Mouse (Mus musculus): Measurements from ENCODE around the gene Kxd1. TPM values are rescaled to one million over a fixed set of nuclear protein-coding genes. Genes with fewer than 3 reads are reported as not detected.

Kxd1 gene
- polyA plus RNA-seq, 1 experiment from 2014 or later: 75.2 TPM

- ATAC-seq (replicated peaks; ENCODE audit: low FRiP score): no peak
- no peak overlapping the region for H3K4me2 ChIP-seq
- H3K9ac ChIP-seq (ENCODE audit: low read depth, low read length): no peak overlapping the region
- no peaks in the 10 kb centered on the region for H3K27me3 ChIP-seq (replicated peaks; ENCODE audit: control insufficient read depth, insufficient read depth, low read length)
- no peak for DNase-seq (ENCODE audit: low spot score)
- H3K27ac ChIP-seq (ENCODE audit: low read depth, low read length): no peak overlapping the region
- 95% methylated on average over 2 of the region's 2 CpGs for WGBS
- H3K4me1 ChIP-seq (replicated peaks; ENCODE audit: control insufficient read depth, insufficient read depth, low read length): no peaks in the 10 kb centered on the region; the same call in 1 of the 2 replicates
- H3K9me3 ChIP-seq (ENCODE audit: control insufficient read depth, low read length): no peaks in the 10 kb centered on the region
- H3K4me3 ChIP-seq (ENCODE audit: low read depth, low read length): no peak overlapping the region
- peaks cover 2% of the 10 kb centered on the region; the same call in 1 of the 2 replicates for H3K36me3 ChIP-seq (ENCODE audit: control insufficient read depth, insufficient read depth, low read length)
Observed at GRCm38 (mm10) chr8:70459636-70460035, 68.1 kb downstream of the Kxd1 start.

GRCm38 (mm10) chr8:70458462-70458861 is 69.3 kb downstream of the Kxd1 start:
- WGBS: 72% methylated on average over 3 of the region's 3 CpGs
- Histone ChIP-seq H3K4me1 (replicated peaks; ENCODE audit: control insufficient read depth, insufficient read depth, low read length) (no peaks in the 10 kb centered on the region; the same call in 1 of the 2 replicates), H3K9ac (ENCODE audit: low read depth, low read length) (no peak overlapping the region), H3K4me3 (ENCODE audit: low read depth, low read length) (no peak overlapping the region), H3K9me3 (ENCODE audit: control insufficient read depth, low read length) (no peaks in the 10 kb centered on the region), H3K27ac (ENCODE audit: low read depth, low read length) (no peak overlapping the region), H3K4me2 (no peak overlapping the region), H3K36me3 (ENCODE audit: control insufficient read depth, insufficient read depth, low read length) (peaks cover 2% of the 10 kb centered on the region; the same call in 1 of the 2 replicates), H3K27me3 (replicated peaks; ENCODE audit: control insufficient read depth, insufficient read depth, low read length) (0 out of 2 replicates have a peak, but pooled peaks cover 2% of the 10 kb centered on the region)
- DNase-seq (ENCODE audit: low spot score) (no peak), ATAC-seq (replicated peaks; ENCODE audit: low FRiP score) (no peak)

Other genes starting within 250 kb of the Kxd1 start
- gene Homer3, start 245.1 kb downstream of the Kxd1 start, polyA plus RNA-seq (2014; fragmentation: Nextera tagmentation; extraction: Ambion mirVana): 33.9 and 37.9 TPM in 2 replicates
- gene Ddx49, start 225.5 kb downstream of the Kxd1 start, polyA plus RNA-seq (2014; fragmentation: Nextera tagmentation; extraction: Ambion mirVana): 56.5 and 59.1 TPM in 2 replicates
- gene Cope, start 225.4 kb downstream of the Kxd1 start, polyA plus RNA-seq (2014; fragmentation: Nextera tagmentation; extraction: Ambion mirVana): 281 and 298 TPM in 2 replicates
- 1.1 and 1.2 TPM in 2 replicates for gene Cers1, start 212.2 kb downstream of the Kxd1 start, polyA plus RNA-seq (2014; fragmentation: Nextera tagmentation; extraction: Ambion mirVana)
- gene Gdf1, start 198.1 kb downstream of the Kxd1 start, polyA plus RNA-seq (2014; fragmentation: Nextera tagmentation; extraction: Ambion mirVana): 1.6 and 2.6 TPM in 2 replicates
- gene Upf1, start 174.7 kb downstream of the Kxd1 start, polyA plus RNA-seq (2014; fragmentation: Nextera tagmentation; extraction: Ambion mirVana): 21.1 and 23.7 TPM in 2 replicates
- 0.43 and 0.48 TPM in 2 replicates for gene Comp, start 154.4 kb downstream of the Kxd1 start, polyA plus RNA-seq (2014; fragmentation: Nextera tagmentation; extraction: Ambion mirVana)
- gene Crtc1, start 88.4 kb downstream of the Kxd1 start, polyA plus RNA-seq (2014; fragmentation: Nextera tagmentation; extraction: Ambion mirVana): 11.3 and 13.1 TPM in 2 replicates
- gene Klhl26, start 51.0 kb downstream of the Kxd1 start, polyA plus RNA-seq (2014; fragmentation: Nextera tagmentation; extraction: Ambion mirVana): 13.0 and 16.8 TPM in 2 replicates
- gene Tmem59l, start 40.6 kb downstream of the Kxd1 start, polyA plus RNA-seq (2014; fragmentation: Nextera tagmentation; extraction: Ambion mirVana): 0.87 and 1.1 TPM in 2 replicates
- 3.8 and 5.4 TPM in 2 replicates for gene Crlf1, start 34.8 kb downstream of the Kxd1 start, polyA plus RNA-seq (2014; fragmentation: Nextera tagmentation; extraction: Ambion mirVana)
- 113 and 120 TPM in 2 replicates for gene Rex1bd, start 21.2 kb downstream of the Kxd1 start, polyA plus RNA-seq (2014; fragmentation: Nextera tagmentation; extraction: Ambion mirVana)
- 1,024 and 1,077 TPM in 2 replicates for gene Uba52, start 17.2 kb downstream of the Kxd1 start, polyA plus RNA-seq (2014; fragmentation: Nextera tagmentation; extraction: Ambion mirVana)
- 261 and 285 TPM in 2 replicates for gene Fkbp8, start 232 bp downstream of the Kxd1 start, polyA plus RNA-seq (2014; fragmentation: Nextera tagmentation; extraction: Ambion mirVana)
- gene Ell, start 11.5 kb upstream of the Kxd1 start, polyA plus RNA-seq (2014; fragmentation: Nextera tagmentation; extraction: Ambion mirVana): 20.3 and 20.7 TPM in 2 replicates
- 177 and 188 TPM in 2 replicates for gene Isyna1, start 66.4 kb upstream of the Kxd1 start, polyA plus RNA-seq (2014; fragmentation: Nextera tagmentation; extraction: Ambion mirVana)
- gene Ssbp4, start 80.9 kb upstream of the Kxd1 start, polyA plus RNA-seq (2014; fragmentation: Nextera tagmentation; extraction: Ambion mirVana): 144 and 173 TPM in 2 replicates
- 4.5 and 5.3 TPM in 2 replicates for gene Lrrc25, start 88.2 kb upstream of the Kxd1 start, polyA plus RNA-seq (2014; fragmentation: Nextera tagmentation; extraction: Ambion mirVana)
- 4.2 and 4.9 TPM in 2 replicates for gene Gdf15, start 104.5 kb upstream of the Kxd1 start, polyA plus RNA-seq (2014; fragmentation: Nextera tagmentation; extraction: Ambion mirVana)
- 33.7 and 34.6 TPM in 2 replicates for gene Pgpep1, start 132.4 kb upstream of the Kxd1 start, polyA plus RNA-seq (2014; fragmentation: Nextera tagmentation; extraction: Ambion mirVana)
- 342 and 357 TPM in 2 replicates for gene Lsm4, start 145.3 kb upstream of the Kxd1 start, polyA plus RNA-seq (2014; fragmentation: Nextera tagmentation; extraction: Ambion mirVana)
- 43.0 and 47.2 TPM in 2 replicates for gene Jund, start 171.0 kb upstream of the Kxd1 start, polyA plus RNA-seq (2014; fragmentation: Nextera tagmentation; extraction: Ambion mirVana)
- gene Iqcn, start 175.5 kb upstream of the Kxd1 start, polyA plus RNA-seq (2014; fragmentation: Nextera tagmentation; extraction: Ambion mirVana): not detected in 2 replicates
- 0.15 TPM in 1 of 2 replicates, not detected in the other for gene Gm3336, start 190.6 kb upstream of the Kxd1 start, polyA plus RNA-seq (2014; fragmentation: Nextera tagmentation; extraction: Ambion mirVana)
- 0.83 and 1.3 TPM in 2 replicates for gene Pde4c, start 195.8 kb upstream of the Kxd1 start, polyA plus RNA-seq (2014; fragmentation: Nextera tagmentation; extraction: Ambion mirVana)
- gene Rab3a, start 226.7 kb upstream of the Kxd1 start, polyA plus RNA-seq (2014; fragmentation: Nextera tagmentation; extraction: Ambion mirVana): 6.3 and 6.9 TPM in 2 replicates
- gene Mpv17l2, start 233.0 kb upstream of the Kxd1 start, polyA plus RNA-seq (2014; fragmentation: Nextera tagmentation; extraction: Ambion mirVana): 67.7 and 76.4 TPM in 2 replicates
- gene Pik3r2, start 248.8 kb upstream of the Kxd1 start, polyA plus RNA-seq (2014; fragmentation: Nextera tagmentation; extraction: Ambion mirVana): 41.5 and 44.6 TPM in 2 replicates